Mouse (Mus musculus) bone marrow, adult 2 months (tissue): ENCODE data around the gene Col13a1.

Source experiments
- CTCF ChIP-seq: fragments of 200-500 bp; IDR thresholded peaks from 2 replicates; pipeline ENCODE4 v1.5.1; 2011; ENCODE audit warnings: low read length, control low read depth; ENCODE audit not compliant: control insufficient read depth, insufficient read depth
- POLR2A ChIP-seq: fragments of 200-500 bp; IDR thresholded peaks from 2 replicates; pipeline ENCODE4 v1.6.1; 2011; ENCODE audit warnings: low read depth, mild to moderate bottlenecking, control low read depth, low read length, borderline replicate concordance; ENCODE audit not compliant: control insufficient read depth

GRCm38 (mm10) chr10:61936211-61937121, 42.4 kb downstream of the Col13a1 start:
- no peak for TF ChIP-seq CTCF
- TF ChIP-seq POLR2A = no peak
